Mouse (Mus musculus) embryo, embryonic 11 days (tissue): ENCODE results near the gene Syn3.
"Not testable (repeated sequence)": the region's sequence is repeated elsewhere in the genome, so short reads cannot be mapped to it uniquely, and the experiment has no call there.

Experiments used
- DNase-seq: peaks from one replicate; pipeline ENCODE4 v3.0.0-alpha.2; 2015

The Syn3 gene

GRCm38 (mm10) chr10:86416806-86417205, 81.9 kb downstream of the Syn3 start:
- DNase-seq, result no peak

GRCm38 (mm10) chr10:86410868-86411267, 87.8 kb downstream of the Syn3 start:
- DNase-seq, result no peak

GRCm38 (mm10) chr10:86406952-86407351, 91.7 kb downstream of the Syn3 start:
- no peak for DNase-seq

DNA sequence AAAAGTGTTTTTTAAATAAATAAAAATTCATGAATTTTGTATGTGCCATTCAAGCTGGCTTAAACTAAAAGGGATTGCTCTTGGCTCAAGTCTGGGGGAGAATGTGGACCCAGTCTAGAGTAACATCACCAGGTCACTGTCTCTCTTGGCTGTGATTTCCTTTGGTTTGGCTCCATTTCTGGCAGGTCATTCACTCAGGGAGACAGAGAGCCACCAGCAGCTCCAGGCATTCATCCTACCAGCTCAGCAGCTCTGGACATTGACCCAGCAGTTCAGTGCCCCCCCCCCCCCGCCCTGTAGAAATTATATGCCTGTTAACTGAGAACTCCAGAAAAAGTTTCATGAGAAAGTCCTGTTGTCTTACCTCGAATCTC, 100.4 kb downstream of the Syn3 start:
- DNase-seq, result no peak

DNA sequence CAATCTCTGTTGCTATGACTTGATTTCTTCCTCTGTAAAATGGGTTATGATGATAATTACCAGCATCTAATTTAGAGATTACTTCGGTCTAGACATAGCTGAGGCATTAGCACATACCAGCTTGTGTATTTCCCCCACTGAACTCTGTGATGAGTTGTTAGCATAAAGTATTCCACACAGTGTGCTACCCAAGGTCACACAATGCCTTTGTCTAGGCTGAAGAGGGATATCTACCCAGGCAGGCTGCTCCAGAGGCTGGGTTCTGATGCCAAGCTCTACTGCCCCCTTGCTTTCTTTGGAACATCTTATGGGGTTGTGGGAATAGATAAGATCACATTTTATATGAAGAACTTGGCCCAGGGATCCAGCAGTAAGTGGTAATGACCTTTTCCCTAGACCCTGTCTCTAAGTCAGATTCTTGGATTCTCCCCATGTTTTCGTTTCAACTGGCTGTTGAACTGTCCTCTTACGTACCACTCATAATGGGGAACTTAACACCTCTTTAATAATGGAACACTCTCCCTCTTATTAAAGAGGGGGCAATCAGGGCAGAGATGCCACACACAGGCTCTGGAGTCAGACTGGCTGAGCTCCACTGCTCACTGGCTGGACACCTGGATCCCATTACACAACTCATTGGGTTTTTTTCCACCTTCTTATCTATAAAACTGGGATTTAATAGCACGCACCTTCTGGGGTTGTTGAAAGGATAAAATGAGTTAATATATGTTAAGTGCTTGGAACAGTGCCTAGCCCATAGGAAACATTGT, 100.9 kb downstream of the Syn3 start:
- no peak for DNase-seq

- DNase-seq, result no peak
Observed at GRCm38 (mm10) chr10:86392399-86392798, 106.3 kb downstream of the Syn3 start.

DNA sequence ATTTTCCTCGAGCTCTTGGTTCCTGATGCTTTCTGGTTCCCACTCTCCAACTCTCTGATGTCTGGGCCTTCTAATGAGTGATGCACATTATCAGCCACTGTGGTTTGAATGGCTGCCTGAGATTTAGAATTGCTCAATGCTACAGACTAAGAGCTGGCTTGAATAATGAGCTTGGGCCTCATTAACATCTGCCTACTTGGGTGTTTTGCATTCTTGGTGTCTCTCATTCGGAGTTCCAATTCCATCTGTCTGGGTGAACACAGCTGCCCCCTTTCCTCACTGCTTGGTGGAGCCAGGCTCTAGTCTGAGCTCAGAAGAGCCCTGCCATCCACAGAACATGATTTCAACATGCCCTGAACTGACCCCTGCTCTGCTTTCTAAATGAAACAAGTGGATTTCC, 108.8 kb downstream of the Syn3 start:
- no peak for DNase-seq

DNA sequence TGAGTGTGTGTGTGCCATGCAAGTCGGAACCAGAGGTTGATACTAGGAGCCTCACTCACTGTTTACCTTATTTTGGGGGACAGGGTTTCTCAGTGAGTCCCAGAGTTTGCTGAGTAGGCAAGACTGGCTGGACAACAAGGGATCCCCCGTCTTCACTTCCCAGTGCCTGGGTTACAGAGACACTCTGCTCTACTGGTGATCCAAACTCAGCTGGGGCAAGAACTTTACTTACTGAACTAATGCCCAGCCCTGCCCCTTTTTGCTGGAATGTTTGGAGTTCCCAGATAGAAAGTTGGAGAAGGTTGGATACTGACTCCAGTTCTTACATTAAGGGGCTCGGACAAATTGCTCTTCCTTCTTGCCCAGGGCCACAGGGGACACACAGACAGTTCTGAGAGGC, 109.3 kb downstream of the Syn3 start:
- no peak for DNase-seq

DNA sequence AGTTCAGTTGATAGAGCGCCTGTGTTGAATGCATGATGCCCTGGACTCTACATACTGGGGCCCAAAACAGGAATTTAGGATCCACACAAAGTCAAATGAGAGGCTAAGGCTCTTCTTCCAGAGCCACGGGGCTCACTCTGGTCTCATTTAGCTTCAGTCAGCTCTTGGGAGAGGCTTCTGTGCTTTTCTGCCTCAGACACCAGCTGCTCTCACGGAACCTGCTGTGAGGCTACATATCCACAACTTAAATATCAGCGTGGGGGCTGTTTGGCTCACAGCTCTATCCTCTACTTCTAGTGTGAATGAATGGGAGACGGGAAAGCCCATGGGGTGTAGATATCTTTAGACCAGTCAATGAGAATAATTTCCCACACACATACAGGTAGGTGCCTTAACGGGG, 109.9 kb downstream of the Syn3 start:
- no peak for DNase-seq

DNA sequence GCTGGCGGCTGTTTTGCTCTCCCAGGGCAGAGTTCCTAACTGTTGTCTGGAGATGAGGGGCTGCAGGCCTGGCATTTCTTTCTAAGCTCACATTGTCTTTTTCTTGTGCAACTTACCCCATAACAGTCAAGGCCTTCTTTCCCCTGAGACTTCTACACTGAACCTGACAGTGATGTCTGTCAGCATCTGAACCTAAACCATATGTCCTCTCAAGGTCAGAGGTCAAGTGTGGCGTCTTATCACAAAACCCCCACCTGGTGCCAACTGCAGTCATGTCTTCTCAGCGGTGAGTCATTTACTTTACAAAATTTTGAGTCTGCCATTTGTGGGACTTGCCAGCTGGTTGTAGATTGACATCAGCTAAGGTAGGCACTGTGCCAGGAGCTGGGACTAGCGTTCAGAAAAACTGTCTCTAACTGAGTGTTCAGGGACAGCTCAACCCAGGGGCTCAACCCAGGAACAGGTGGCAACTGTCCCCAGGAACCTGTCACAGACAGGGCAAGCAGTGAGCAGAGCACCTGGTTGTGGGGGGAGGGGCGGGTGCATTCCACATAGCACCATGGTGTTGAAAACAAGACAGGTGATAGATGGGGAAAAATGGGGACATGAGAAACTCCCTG, 110.8 kb downstream of the Syn3 start:
- no peak for DNase-seq

DNA sequence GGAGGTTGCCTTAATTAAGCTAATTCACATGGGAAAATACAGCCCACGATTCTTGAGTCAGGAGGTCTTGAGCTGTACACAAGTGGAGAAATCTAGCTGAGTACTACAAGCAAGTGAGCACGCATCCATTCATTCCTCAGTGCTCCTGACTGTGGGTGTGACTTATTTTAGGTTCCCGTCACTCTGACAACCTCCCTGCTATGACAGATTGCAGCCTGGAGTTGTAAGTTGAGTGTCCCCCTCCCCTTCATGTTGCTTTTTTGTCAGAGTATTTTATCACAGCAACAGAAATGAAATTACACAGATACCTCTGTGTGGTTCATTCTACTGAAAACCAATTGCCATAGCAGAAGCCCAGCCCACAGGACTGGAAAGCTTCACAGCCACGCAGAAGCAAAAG, 112.5 kb downstream of the Syn3 start:
- DNase-seq, result no peak

GRCm38 (mm10) chr10:86385656-86386055, 113.0 kb downstream of the Syn3 start:
- no peak for DNase-seq

GRCm38 (mm10) chr10:86384655-86385054, 114.0 kb downstream of the Syn3 start:
- DNase-seq, result no peak

- DNase-seq, result no peak
Observed at GRCm38 (mm10) chr10:86381922-86382260, 116.8 kb downstream of the Syn3 start.

DNA sequence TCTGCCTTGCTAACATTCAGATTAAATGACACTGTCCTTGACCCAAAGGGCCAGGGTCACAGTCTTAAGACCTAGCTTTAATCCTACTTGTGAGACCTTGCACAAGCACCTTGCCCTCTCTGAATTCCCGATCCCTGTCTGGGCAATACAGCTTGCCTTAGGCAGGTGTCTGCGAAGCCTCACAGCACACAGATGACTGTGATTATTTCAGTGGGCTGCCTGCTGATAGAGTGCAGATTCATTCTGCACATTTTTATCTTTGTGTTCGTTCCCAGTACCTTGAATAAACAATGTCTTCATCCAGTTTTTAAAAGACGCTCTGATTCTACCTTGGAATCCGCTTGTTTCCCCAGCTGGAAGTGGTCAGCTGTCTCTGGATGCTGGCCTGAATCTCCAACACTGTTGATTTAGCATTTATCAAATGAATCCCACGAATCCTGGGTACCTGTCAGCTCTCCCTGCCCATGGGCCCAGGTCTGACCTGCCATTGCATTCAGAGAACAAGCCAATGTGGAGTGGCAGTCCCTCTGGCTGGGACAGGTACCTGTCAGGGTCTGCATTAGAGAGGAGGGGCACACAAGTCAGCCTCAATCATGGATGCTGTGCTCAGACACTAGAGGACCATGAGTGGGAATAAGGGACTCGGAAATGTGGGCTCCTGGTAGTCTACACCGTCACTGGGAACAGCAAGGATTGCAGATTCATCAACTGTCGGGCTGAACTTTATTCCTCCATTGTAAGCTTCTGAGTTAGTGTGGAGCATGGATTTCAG, 117.4 kb downstream of the Syn3 start:
- no peak for DNase-seq

DNA sequence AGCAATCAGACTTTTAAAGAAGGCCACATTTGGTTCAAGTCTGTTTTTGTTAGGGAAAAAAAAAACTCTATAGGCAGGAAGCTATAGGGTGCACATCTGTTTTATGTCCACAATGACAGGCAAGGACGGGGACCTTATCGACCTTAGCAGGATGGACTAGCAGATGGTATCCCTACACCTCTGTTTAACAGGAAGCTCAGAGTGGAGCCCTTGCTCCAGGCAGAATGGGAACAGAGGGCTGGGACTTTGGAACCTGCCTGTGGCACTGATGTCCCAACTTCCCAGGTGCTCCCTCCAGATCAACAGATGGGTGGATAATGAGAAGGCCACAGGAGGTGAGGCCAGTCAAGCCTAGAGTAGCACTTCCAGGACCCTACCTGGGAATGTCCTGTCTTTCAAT, 118.1 kb downstream of the Syn3 start:
- no peak for DNase-seq

- DNase-seq, result not testable (repeated sequence)
Observed at GRCm38 (mm10) chr10:86378803-86379202, 119.9 kb downstream of the Syn3 start.

DNA sequence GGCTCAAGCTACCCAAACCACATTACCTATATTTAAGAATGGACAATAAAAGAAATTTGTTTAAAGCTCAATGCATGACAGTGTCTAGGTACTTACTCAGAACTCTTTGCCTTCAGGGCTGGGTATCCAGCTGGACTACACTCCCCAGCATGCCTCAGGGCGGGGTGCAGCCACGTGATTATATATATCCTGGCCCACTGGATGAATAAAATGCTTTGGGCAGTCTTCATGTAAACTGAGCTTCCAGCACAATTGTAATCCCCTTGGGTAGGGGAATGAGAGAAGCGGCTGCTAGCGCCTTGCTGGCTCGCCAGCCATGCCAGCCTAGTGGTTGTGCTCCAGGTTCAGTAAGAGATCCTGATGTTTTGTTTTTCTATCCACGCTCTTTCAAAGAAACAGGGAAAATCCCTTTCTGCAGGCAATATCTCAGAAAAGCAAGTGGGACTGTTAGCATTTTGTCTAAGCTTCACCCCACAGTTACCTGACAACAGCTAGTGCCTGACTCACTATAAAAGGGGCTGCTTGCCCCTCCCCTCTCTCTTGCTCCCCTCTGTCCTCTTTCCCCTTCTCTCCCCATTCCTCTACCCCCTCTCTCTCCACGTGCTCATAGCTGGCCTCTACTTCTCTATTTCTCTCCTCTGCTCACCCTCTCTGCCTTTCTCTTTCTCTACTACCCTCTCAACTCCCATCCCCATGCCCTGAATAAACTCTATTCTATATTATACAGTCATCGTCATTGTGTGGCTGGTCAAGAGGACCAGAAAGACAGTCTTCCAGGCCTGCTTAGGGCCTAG, 122.1 kb downstream of the Syn3 start:
- DNase-seq, result no peak

- no peak for DNase-seq
Observed at GRCm38 (mm10) chr10:86375903-86376302, 122.8 kb downstream of the Syn3 start.

DNA sequence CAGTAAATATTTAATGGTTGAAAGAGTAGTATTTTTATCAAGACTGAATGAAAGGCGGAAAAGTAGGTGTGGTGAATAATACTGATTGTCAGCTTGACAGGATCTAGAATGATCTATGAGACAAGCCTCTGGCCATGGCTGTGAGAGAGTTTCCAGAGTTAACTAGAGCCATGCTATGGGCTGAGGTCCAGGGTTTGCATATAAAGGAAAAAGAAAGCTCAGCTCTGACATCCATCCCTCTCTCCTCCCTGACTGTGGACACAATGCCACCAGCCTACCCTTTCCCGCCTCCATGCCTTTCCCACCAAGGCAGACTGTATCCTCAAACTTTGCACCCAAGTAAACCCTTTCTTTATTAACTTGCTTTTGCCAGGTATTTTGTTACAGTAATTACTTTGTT, 124.6 kb downstream of the Syn3 start:
- DNase-seq, result no peak

- no peak for DNase-seq
Observed at GRCm38 (mm10) chr10:86371561-86371960, 127.1 kb downstream of the Syn3 start.

- DNase-seq, result no peak
Observed at GRCm38 (mm10) chr10:86369346-86369745, 129.3 kb downstream of the Syn3 start.

- DNase-seq, result no peak
Observed at GRCm38 (mm10) chr10:86368811-86369210, 129.9 kb downstream of the Syn3 start.
